Mouse (Mus musculus): ENCODE results near the gene Nt5c. TPM values are rescaled to one million over a fixed set of nuclear protein-coding genes. Genes with fewer than 3 reads are reported as not detected.
A peak's percentile ranks its signal among the peaks of the same experiment; 100 is the strongest.
"Not testable (repeated sequence)": the region's sequence is repeated elsewhere in the genome, so short reads cannot be mapped to it uniquely, and the experiment has no call there.

Gene Nt5c
- total RNA-seq, 2 experiments from 2014 or later, result 75.9 TPM

GRCm38 (mm10) chr11:115476630-115477029 lies 15.0 kb downstream of the Nt5c start:
- intact Hi-C loops (cut with DNase I), result not testable (repeated sequence)

DNA sequence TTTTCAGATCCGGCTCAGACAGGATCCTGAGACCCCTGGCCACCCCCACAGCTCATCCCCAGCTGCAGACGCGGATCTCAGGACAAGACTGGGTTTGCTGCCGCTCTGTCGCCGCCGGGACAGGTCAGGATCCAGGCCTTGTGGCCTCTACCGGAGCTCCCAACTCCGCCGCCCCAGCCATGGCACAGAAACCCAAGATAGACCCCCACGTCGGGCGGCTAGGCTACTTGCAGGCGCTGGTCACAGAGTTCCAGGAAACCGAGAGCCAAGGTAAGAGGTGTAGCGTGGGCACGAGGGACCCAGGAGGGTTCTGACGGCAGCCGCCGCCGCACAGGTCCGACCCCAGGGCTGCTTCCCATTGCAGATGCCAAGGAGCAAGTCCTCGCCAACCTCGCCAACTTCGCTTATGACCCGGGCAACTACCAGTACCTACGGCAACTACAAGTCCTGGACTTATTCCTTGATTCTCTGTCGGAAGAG lies 15.9 kb downstream of the Nt5c start:
- DNase-seq (ENCODE audit: low spot score in 2 of 2), result no peak
- intact Hi-C loops (cut with DNase I), result loop anchor here (2.0 kb wide), 2 partner anchors 47 to 55 kb away; partner anchors contain the start of gene Kctd2

More at GRCm38 (mm10) chr11:115476630-115477029, 15.0 kb downstream of the Nt5c start:
- DNase-seq (ENCODE audit: low spot score in 2 of 2), result not testable (repeated sequence)

DNA sequence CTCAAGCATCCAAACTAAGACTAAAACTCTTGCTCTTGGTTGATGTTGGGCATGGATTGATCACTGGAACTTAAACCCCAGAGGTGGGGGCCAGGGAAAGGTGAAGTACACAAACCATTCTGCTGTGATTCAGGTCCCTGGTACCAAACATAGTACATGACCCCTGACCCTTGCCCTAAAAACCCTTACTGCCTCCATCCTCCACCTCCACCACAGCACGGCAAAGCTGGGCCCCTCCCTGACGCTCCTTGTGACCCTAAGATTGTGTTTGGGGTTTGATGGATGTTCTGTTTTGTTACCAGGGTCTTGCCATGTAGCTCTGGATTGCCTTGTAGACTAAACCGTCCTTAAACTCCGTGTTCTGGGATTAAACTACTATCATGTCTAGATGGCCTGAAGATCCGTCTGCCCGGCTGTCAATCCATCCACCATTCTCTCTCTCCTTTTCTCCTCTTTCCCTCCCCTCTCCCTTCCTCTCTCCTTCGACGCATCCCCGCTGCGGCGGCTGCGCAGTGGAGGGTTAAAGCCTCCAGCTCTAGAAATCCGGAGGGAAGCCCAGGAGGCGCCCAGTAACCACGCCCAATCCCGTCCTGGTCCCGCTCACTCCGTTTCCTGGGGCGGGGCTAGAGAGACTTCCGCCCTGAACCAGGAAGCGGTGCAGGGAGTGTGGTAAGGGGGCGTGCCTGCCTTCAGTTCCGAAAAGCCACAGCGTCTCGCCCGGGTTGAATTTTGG lies 16.5 kb downstream of the Nt5c start, which contains the start of gene Armc7:
TSS of gene Armc7 (plus strand) at position 643 of the 733 bp plus-strand sequence.
- intact Hi-C loops (cut with DNase I), result loop anchor here (2.0 kb wide), 2 partner anchors 46 to 54 kb away; partner anchors contain the start of gene Kctd2
- peak; percentile 94 for DNase-seq (ENCODE audit: low spot score in 2 of 2)

- DNase-seq (ENCODE audit: low spot score in 2 of 2), result peak; percentile 98 to 99
- intact Hi-C loops (cut with DNase I), result loop anchor here (2.0 kb wide), 3 partner anchors 45 to 115 kb away; partner anchors contain the start of gene Kctd2
Measured at GRCm38 (mm10) chr11:115473626-115474275, 17.9 kb downstream of the Nt5c start.

GRCm38 (mm10) chr11:115472183-115472582 lies 19.5 kb downstream of the Nt5c start:
- intact Hi-C loops (cut with DNase I), result loop anchor here (2.0 kb wide), 1 partner anchor 113 kb away; no protein-coding TSS in a partner anchor
- DNase-seq (ENCODE audit: low spot score in 2 of 2), result no peak

DNA sequence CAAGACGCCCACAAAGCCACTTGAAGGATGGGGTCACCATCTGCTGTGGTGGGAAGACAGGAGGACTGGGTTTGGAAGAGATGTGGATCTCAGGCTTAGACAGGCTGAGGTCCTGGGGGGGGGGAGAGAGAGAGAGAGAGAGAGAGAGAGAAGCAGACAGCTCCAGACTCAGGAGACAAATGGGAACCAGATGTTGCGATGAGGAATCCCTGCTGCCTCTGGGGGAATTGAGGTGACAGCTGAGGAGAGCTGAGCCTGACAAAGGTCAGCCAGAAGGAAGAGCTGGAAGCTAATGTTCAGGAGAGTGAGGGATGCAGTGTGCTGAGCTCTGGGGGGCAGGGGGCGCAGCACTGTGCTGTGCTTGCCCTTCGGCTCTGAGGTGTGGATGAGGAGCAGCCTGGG lies 24.4 kb downstream of the Nt5c start:
- intact Hi-C loops (cut with DNase I), result no loop called here
- DNase-seq (ENCODE audit: low spot score in 2 of 2), result no peak

DNA sequence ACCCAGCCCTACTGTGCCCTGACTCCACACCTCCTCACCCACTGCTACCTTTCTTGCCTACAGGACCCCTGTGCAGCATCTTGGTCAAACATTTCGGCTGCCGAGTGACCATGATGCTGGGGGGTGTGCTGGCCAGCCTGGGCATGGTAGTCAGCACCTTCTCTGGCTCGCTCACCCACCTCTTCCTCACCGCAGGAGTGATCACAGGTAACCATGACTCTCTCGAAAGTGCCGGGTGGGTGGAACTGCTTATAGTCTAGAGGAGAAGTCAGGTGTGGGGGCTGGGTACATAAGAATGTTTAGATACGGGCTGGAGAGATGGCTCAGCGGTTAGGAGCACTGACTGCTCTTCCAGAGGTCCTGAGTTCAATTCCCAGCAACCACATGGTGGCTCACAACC lies 26.8 kb downstream of the Nt5c start:
- intact Hi-C loops (cut with DNase I), result no loop called here
- no peak for DNase-seq (ENCODE audit: low spot score in 2 of 2)

DNA sequence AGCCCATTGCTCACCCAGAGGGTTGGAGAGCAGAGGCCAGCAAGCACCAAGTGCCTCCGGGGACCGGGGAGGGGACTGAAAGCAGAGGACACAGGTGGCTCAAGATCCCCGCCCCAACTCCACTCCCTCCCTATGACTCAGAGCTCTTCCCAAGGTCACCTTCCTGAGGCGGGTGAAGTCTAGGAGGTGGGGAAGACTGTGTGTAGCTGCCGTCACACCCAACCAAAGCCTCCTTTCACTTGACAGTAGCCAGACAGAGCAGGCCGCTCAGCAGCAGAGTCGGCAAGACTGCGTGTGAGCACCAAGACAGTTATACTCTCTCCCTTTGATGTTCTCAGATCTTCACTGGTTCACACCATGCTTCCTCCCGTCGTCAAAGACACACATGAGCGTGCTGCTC lies 28.3 kb downstream of the Nt5c start:
- intact Hi-C loops (cut with DNase I), result no loop called here

DNA sequence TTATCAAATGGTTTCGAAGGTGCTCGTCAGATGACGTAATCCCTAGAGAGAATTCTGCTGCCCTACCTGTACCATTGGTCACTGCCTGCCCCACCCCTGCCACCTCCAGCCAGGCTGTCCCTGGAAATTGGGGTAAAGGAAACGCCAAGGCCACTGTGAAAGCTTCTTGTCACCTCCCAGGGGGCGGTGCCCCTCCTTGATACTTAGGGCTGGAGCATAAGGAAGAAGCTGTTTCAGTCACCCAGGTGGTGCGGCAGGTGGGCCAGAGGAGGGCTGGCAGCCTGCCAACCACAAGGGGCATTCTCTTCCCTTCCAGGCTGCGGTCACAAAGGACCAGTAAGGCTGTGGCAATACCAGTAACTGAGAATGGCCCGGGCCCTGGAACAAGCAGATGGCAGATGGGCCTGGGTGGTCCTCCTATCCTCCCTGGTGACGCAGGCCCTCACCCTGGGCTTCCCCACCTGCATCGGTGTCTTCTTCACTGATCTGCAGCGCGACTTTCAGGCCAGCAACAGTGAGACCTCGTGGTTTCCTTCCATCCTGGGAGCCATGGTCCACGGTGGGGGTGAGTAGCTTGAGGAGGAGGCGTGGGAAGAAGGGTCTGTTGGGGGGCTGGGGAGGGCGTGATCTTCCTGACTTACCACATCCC lies 29.3 kb downstream of the Nt5c start, which contains the start of gene Slc16a5:
TSS of gene Slc16a5 (plus strand) at position 232 of the 649 bp plus-strand sequence.
- intact Hi-C loops (cut with DNase I), result no loop called here
- no peak for DNase-seq (ENCODE audit: low spot score in 2 of 2)

More for the DNA sequence above, 28.3 kb downstream of the Nt5c start:
- DNase-seq (ENCODE audit: low spot score in 2 of 2), result no peak

DNA sequence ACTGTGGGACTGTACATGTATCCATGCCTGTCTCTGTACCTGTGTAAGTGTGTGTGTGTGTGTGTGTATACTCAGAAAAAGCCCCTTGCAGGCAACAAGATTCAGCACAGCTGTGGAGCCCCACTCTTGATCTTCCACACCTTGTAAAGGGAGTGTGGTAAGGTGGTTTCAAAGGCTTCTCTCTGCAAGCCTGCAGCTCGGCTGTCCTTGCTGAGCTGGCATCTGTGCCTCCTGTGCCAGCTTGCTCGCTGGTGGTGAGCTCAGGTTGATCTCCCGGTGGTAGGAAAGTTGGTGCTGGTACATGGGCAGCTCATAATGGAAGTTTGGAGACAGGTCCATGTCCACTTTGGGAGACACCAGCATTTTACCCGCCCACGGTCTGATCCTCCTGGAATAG lies 29.8 kb downstream of the Nt5c start:
- intact Hi-C loops (cut with DNase I), result no loop called here

GRCm38 (mm10) chr11:115460976-115461375 lies 30.7 kb downstream of the Nt5c start:
- DNase-seq (ENCODE audit: low spot score in 2 of 2), result no peak
- intact Hi-C loops (cut with DNase I), result no loop called here

More for the DNA sequence above, 29.8 kb downstream of the Nt5c start:
- DNase-seq (ENCODE audit: low spot score in 2 of 2), result no peak

- DNase-seq (ENCODE audit: low spot score in 2 of 2), result no peak
- intact Hi-C loops (cut with DNase I), result no loop called here
Measured at GRCm38 (mm10) chr11:115457405-115457804, 34.3 kb downstream of the Nt5c start.

DNA sequence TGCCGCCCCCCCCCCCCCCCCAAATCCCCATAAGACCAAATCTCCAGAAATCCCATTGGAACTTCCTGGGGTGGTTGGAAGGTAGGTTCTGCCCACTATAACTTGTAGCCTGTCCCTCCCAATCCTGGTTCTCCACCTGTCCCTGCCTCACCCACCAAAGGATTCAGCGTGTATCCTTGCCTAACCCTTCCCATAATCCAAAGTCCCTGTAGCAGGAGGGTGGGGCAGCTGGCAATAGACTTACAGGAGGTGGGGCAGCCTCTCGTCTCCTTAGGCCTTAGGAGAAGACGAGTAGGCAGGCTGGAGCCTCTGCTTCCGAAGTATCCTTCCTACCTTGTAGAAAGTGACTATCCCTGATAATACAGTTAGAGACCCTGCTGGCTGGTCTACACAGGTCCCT lies 35.5 kb downstream of the Nt5c start:
- intact Hi-C loops (cut with DNase I), result no loop called here
- DNase-seq (ENCODE audit: low spot score in 2 of 2), result no peak

GRCm38 (mm10) chr11:115455619-115456018 lies 36.0 kb downstream of the Nt5c start:
- no peak for DNase-seq (ENCODE audit: low spot score in 2 of 2)
- intact Hi-C loops (cut with DNase I), result no loop called here

GRCm38 (mm10) chr11:115454822-115455221 lies 36.8 kb downstream of the Nt5c start:
- DNase-seq (ENCODE audit: low spot score in 2 of 2); intact Hi-C loops (cut with DNase I): not testable (repeated sequence)

- intact Hi-C loops (cut with DNase I), result no loop called here
Measured at GRCm38 (mm10) chr11:115453306-115453705, 38.4 kb downstream of the Nt5c start.

GRCm38 (mm10) chr11:115452281-115452860 lies 39.3 kb downstream of the Nt5c start:
- no peak for DNase-seq (ENCODE audit: low spot score in 2 of 2)
- intact Hi-C loops (cut with DNase I), result no loop called here

More at GRCm38 (mm10) chr11:115453306-115453705, 38.4 kb downstream of the Nt5c start:
- DNase-seq (ENCODE audit: low spot score in 2 of 2), result no peak

DNA sequence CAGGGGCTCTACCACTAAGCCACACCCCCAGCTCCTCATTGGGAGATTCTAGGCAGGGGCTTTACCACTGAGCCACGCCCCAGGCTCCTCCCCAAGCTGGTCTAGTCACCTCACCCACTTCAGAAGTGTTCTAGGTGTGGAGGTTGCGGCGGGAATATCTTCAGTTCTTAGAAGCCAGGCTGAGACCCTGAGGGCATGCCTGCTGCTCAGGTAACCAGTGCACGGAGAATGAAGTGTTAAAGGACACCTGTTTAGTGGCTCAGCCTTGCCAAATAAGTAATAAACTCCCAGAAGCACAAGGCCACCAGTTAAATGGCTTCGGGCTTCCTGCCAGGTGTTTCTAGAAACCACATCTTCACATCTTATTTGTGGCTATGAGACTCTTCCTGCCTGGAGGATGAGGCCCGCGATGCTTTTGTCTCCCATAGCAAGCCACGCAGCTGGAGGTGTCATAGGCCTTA lies 39.9 kb downstream of the Nt5c start:
- intact Hi-C loops (cut with DNase I), result no loop called here
- DNase-seq (ENCODE audit: low spot score in 2 of 2), result no peak

GRCm38 (mm10) chr11:115450176-115450575 lies 41.5 kb downstream of the Nt5c start:
- no peak for DNase-seq (ENCODE audit: low spot score in 2 of 2)
- intact Hi-C loops (cut with DNase I), result no loop called here

All from left cerebral cortex, postnatal 14 days (tissue).